Mouse (Mus musculus): ENCODE measurements around the gene Agk. TPM values are rescaled to one million over a fixed set of nuclear protein-coding genes. Genes with fewer than 3 reads are reported as not detected.
A peak's percentile ranks its signal among the peaks of the same experiment; 100 is the strongest.

Agk gene
- polyA plus RNA-seq (2015; fragmentation: Nextera tagmentation; extraction: Ambion mirVana): 36.5 and 40.5 TPM in 2 replicates

- Histone ChIP-seq H3K4me2 (replicated peaks) (peak within 1 kb of the TSS; percentile 59), H3K36me3 (peaks cover 3% of the 10 kb centered on the region; the same call in 1 of the 2 replicates), H3K27me3 (peaks cover 4% of the 10 kb centered on the region; the same call in 1 of the 2 replicates), H3K27ac (peak within 1 kb of the TSS; percentile 83), H3K4me1 (replicated peaks) (peaks cover 18% of the 10 kb centered on the region), H3K9ac (replicated peaks) (peak within 1 kb of the TSS; percentile 80), H3K9me3 (no peaks in the 10 kb centered on the region), H3K4me3 (replicated peaks) (peak within 1 kb of the TSS; percentile 72)
- peak; percentile 98 for ATAC-seq
- 3% methylated on average over 52 of the region's 52 CpGs for WGBS
Observed at GRCm38 (mm10) chr6:40324897-40325841, at the start of gene Agk. TSS of gene Agk (plus strand) at chr6:40325172.

- no peak for ATAC-seq
- H3K4me1 ChIP-seq (replicated peaks): no peaks in the 10 kb centered on the region
- no peak overlapping the region for H3K9ac ChIP-seq (replicated peaks)
- H3K27me3 ChIP-seq: no peaks in the 10 kb centered on the region
- no peaks in the 10 kb centered on the region for H3K36me3 ChIP-seq
- no peak overlapping the region for H3K4me2 ChIP-seq (replicated peaks)
- H3K27ac ChIP-seq: no peak overlapping the region
- no peak overlapping the region for H3K4me3 ChIP-seq (replicated peaks)
- no peaks in the 10 kb centered on the region for H3K9me3 ChIP-seq
- WGBS: 83% methylated on average over 5 of the region's 5 CpGs
Observed at GRCm38 (mm10) chr6:40300707-40301106, 24.3 kb upstream of the Agk start.

- H3K4me2 ChIP-seq (replicated peaks): no peak overlapping the region
- peak; percentile 71 for ATAC-seq
- no peaks in the 10 kb centered on the region for H3K27me3 ChIP-seq
- no peak overlapping the region for H3K27ac ChIP-seq
- no peaks in the 10 kb centered on the region for H3K9me3 ChIP-seq
- 13% methylated on average over 6 of the region's 6 CpGs for WGBS
- H3K9ac ChIP-seq (replicated peaks): no peak overlapping the region
- no peaks in the 10 kb centered on the region for H3K4me1 ChIP-seq (replicated peaks)
- H3K4me3 ChIP-seq (replicated peaks): no peak overlapping the region
- H3K36me3 ChIP-seq: no peaks in the 10 kb centered on the region
Observed at GRCm38 (mm10) chr6:40303379-40303778, 21.6 kb upstream of the Agk start.

- Histone ChIP-seq H3K4me1 (replicated peaks) (no peaks in the 10 kb centered on the region), H3K9ac (replicated peaks) (no peak overlapping the region), H3K9me3 (no peaks in the 10 kb centered on the region), H3K36me3 (no peaks in the 10 kb centered on the region), H3K27me3 (no peaks in the 10 kb centered on the region), H3K4me3 (replicated peaks) (no peak overlapping the region), H3K4me2 (replicated peaks) (no peak overlapping the region), H3K27ac (no peak overlapping the region)
- no peak for ATAC-seq
Observed at GRCm38 (mm10) chr6:40304972-40305371, 20.0 kb upstream of the Agk start.

GRCm38 (mm10) chr6:40326341-40326740 is 1.4 kb downstream of the Agk start:
- H3K4me3 ChIP-seq (replicated peaks): peak overlapping the region; percentile 72; the same call in 1 of the 2 replicates
- ATAC-seq: no peak

GRCm38 (mm10) chr6:40333497-40333896 is 8.5 kb downstream of the Agk start:
- 76% methylated on average over 2 of the region's 2 CpGs for WGBS
- H3K36me3 ChIP-seq: peaks cover 41% of the 10 kb centered on the region
- H3K9me3 ChIP-seq: no peaks in the 10 kb centered on the region
- no peak overlapping the region for H3K4me3 ChIP-seq (replicated peaks)
- H3K9ac ChIP-seq (replicated peaks): no peak overlapping the region
- ATAC-seq: no peak
- no peak overlapping the region for H3K27ac ChIP-seq
- H3K27me3 ChIP-seq: no peaks in the 10 kb centered on the region
- H3K4me2 ChIP-seq (replicated peaks): no peak overlapping the region
- no peaks in the 10 kb centered on the region for H3K4me1 ChIP-seq (replicated peaks)

More at GRCm38 (mm10) chr6:40326341-40326740, 1.4 kb downstream of the Agk start:
- Histone ChIP-seq H3K27me3 (peaks cover 4% of the 10 kb centered on the region; the same call in 1 of the 2 replicates), H3K4me1 (replicated peaks) (peaks cover 18% of the 10 kb centered on the region), H3K36me3 (peaks cover 9% of the 10 kb centered on the region; the same call in 1 of the 2 replicates), H3K9ac (replicated peaks) (no peak overlapping the region), H3K4me2 (replicated peaks) (peak overlapping the region; percentile 59; the same call in 1 of the 2 replicates), H3K9me3 (no peaks in the 10 kb centered on the region), H3K27ac (no peak overlapping the region)
- WGBS: 93% methylated on average over 8 of the region's 8 CpGs

- WGBS: 85% methylated on average over 6 of the region's 6 CpGs
- no peak for ATAC-seq
- H3K27ac ChIP-seq: no peak overlapping the region
Observed at GRCm38 (mm10) chr6:40336735-40337731, 12.1 kb downstream of the Agk start.

GRCm38 (mm10) chr6:40346959-40347771 is 22.2 kb downstream of the Agk start:
- no peak overlapping the region for H3K27ac ChIP-seq
- peaks cover 3% of the 10 kb centered on the region; the same call in 1 of the 2 replicates for H3K36me3 ChIP-seq
- peak; percentile 63; the same call in 1 of the 2 replicates for ATAC-seq
- no peak overlapping the region for H3K4me2 ChIP-seq (replicated peaks)
- no peak overlapping the region for H3K4me3 ChIP-seq (replicated peaks)
- no peaks in the 10 kb centered on the region for H3K4me1 ChIP-seq (replicated peaks)
- 85% methylated on average over 10 of the region's 10 CpGs for WGBS
- H3K9ac ChIP-seq (replicated peaks): no peak overlapping the region
- H3K27me3 ChIP-seq: no peaks in the 10 kb centered on the region
- no peaks in the 10 kb centered on the region for H3K9me3 ChIP-seq

More at GRCm38 (mm10) chr6:40336735-40337731, 12.1 kb downstream of the Agk start:
- no peak overlapping the region for H3K4me2 ChIP-seq (replicated peaks)
- no peaks in the 10 kb centered on the region for H3K4me1 ChIP-seq (replicated peaks)
- peaks cover 32% of the 10 kb centered on the region for H3K36me3 ChIP-seq
- H3K27me3 ChIP-seq: no peaks in the 10 kb centered on the region
- H3K9me3 ChIP-seq: no peaks in the 10 kb centered on the region
- H3K4me3 ChIP-seq (replicated peaks): no peak overlapping the region
- no peak overlapping the region for H3K9ac ChIP-seq (replicated peaks)

GRCm38 (mm10) chr6:40347772-40348111 is 22.8 kb downstream of the Agk start:
- Histone ChIP-seq H3K4me2 (replicated peaks) (no peak overlapping the region), H3K9ac (replicated peaks) (no peak overlapping the region), H3K36me3 (peaks cover 8% of the 10 kb centered on the region), H3K27ac (no peak overlapping the region), H3K9me3 (no peaks in the 10 kb centered on the region), H3K4me3 (replicated peaks) (no peak overlapping the region), H3K4me1 (replicated peaks) (no peaks in the 10 kb centered on the region), H3K27me3 (no peaks in the 10 kb centered on the region)
- 80% methylated on average over 1 of the region's 1 CpGs for WGBS
- ATAC-seq: no peak

GRCm38 (mm10) chr6:40350041-40350440 is 25.1 kb downstream of the Agk start:
- ATAC-seq: no peak
- Histone ChIP-seq H3K27ac (no peak overlapping the region), H3K4me1 (replicated peaks) (no peaks in the 10 kb centered on the region), H3K4me3 (replicated peaks) (no peak overlapping the region), H3K4me2 (replicated peaks) (no peak overlapping the region), H3K9me3 (no peaks in the 10 kb centered on the region), H3K9ac (replicated peaks) (no peak overlapping the region), H3K36me3 (peaks cover 16% of the 10 kb centered on the region), H3K27me3 (no peaks in the 10 kb centered on the region)

GRCm38 (mm10) chr6:40350856-40351255 is 25.9 kb downstream of the Agk start:
- Histone ChIP-seq H3K36me3 (peaks cover 16% of the 10 kb centered on the region), H3K9ac (replicated peaks) (no peak overlapping the region), H3K4me2 (replicated peaks) (no peak overlapping the region), H3K27ac (no peak overlapping the region), H3K4me3 (replicated peaks) (no peak overlapping the region), H3K4me1 (replicated peaks) (no peaks in the 10 kb centered on the region), H3K27me3 (no peaks in the 10 kb centered on the region), H3K9me3 (no peaks in the 10 kb centered on the region)
- ATAC-seq: no peak

Measured in midbrain, embryonic 13.5 days (tissue).